Mouse (Mus musculus) hindbrain, embryonic 13.5 days (tissue): Measurements from ENCODE around the gene Eif4e. TPM values are rescaled to one million over a fixed set of nuclear protein-coding genes. Genes with fewer than 3 reads are reported as not detected.

Source experiments
- ATAC-seq: fragments of 200-750 bp; cut with Nextera tagmentation; 2 replicates; pipeline ENCODE4 v1.8.0; 2017; ENCODE audit warnings: moderate TSS enrichment; ENCODE audit not compliant: low FRiP score
- H3K27ac ChIP-seq: fragments of 300-500 bp; sonication (generic); 2 replicates; pipeline ENCODE4 v1.5.1; 2015; ENCODE audit warnings: inconsistent platforms, mild to moderate bottlenecking, moderate library complexity
- H3K27me3 ChIP-seq: fragments of 300-500 bp; sonication (generic); 2 replicates; pipeline ENCODE4 v1.6.1; 2015; ENCODE audit warnings: mild to moderate bottlenecking, inconsistent platforms
- H3K36me3 ChIP-seq: fragments of 300-500 bp; sonication (generic); 2 replicates; pipeline ENCODE4 v1.6.1; 2015; ENCODE audit warnings: mild to moderate bottlenecking, inconsistent platforms
- H3K4me1 ChIP-seq: fragments of 300-500 bp; sonication (generic); replicated peaks from 2 replicates; pipeline ENCODE4 v1.6.1; 2015; ENCODE audit warnings: inconsistent platforms
- H3K4me2 ChIP-seq: fragments of 300-500 bp; sonication (generic); 2 replicates; pipeline ENCODE4 v1.6.1; 2015; ENCODE audit warnings: inconsistent platforms, mild to moderate bottlenecking, moderate library complexity
- H3K4me3 ChIP-seq: fragments of 300-500 bp; sonication (generic); 2 replicates; pipeline ENCODE4 v1.5.1; 2015; ENCODE audit warnings: mild to moderate bottlenecking, inconsistent platforms
- H3K9ac ChIP-seq: fragments of 300-500 bp; sonication (generic); 2 replicates; pipeline ENCODE4 v1.6.1; 2015; ENCODE audit warnings: mild to moderate bottlenecking, inconsistent platforms
- H3K9me3 ChIP-seq: fragments of 300-500 bp; sonication (generic); 2 replicates; pipeline ENCODE4 v1.6.1; 2016; ENCODE audit warnings: inconsistent platforms
- WGBS: fragments of 180-500 bp; shearing (Covaris S2); methylation state at CpG from one replicate; pipeline ENCODE4 v1.1.7; 2015; 5-methylcytosine and 5-hydroxymethylcytosine counted together
- microRNA counts: library from miRNA; unstranded; fragments of <30 nt; microRNA quantifications from one replicate; lab custom pipeline; 2016
- microRNA-seq: library from miRNA; unstranded; fragments of <30 nt; microRNA quantifications from one replicate; pipeline ENCODE4, GENCODE M21; 2016
- polyA plus RNA-seq: library from polyadenylated mRNA; unstranded; fragments of >200 nt; fragmentation: Nextera tagmentation; extraction: Ambion mirVana; gene quantifications from 2 replicates; pipeline ENCODE4 v1.2.1, GENCODE M21; 2015

Eif4e gene
- polyA plus RNA-seq, 1 experiment from 2014 or later: 317 TPM

- no peaks in the 10 kb centered on the region for H3K36me3 ChIP-seq
- H3K4me2 ChIP-seq: no peak overlapping the region
- ATAC-seq: no peak
- no peak overlapping the region for H3K4me3 ChIP-seq
- 83% methylated on average over 7 of the region's 7 CpGs for WGBS
- H3K4me1 ChIP-seq: 0 out of 2 replicates have a peak, but pooled peaks cover 2% of the 10 kb centered on the region
- H3K27me3 ChIP-seq: no peaks in the 10 kb centered on the region
- no peak overlapping the region for H3K27ac ChIP-seq
- no peaks in the 10 kb centered on the region for H3K9me3 ChIP-seq
- no peak overlapping the region for H3K9ac ChIP-seq
These were observed 67.9 kb downstream of the Eif4e start for GRCm38 (mm10) chr3:138593911-138594310.

GRCm38 (mm10) chr3:138601076-138601475 is 75.1 kb downstream of the Eif4e start:
- 77% methylated on average over 4 of the region's 4 CpGs for WGBS

DNA sequence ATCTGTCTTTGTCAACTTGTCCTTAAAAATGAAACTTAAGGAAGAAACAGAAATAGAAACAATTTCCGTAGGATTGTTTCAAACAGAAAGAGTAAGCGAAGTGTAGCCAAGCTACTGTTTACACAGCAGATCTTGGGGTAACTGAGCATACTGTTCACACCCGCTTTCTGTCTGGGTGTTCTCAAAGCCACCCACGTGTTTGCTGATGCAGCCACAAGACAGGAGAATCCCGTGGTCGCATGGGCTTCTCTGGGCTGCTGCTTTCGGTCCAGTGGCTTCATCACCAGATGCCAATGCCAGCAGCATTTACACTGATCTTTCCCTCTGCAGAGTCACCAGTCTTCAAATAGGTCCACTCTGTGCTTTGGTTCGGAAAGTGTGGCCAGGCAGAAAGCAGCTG is 79.2 kb downstream of the Eif4e start:
- 77% methylated on average over 8 of the region's 8 CpGs for WGBS
- Histone ChIP-seq H3K4me2 (no peak overlapping the region), H3K9me3 (no peaks in the 10 kb centered on the region), H3K9ac (no peak overlapping the region), H3K27ac (no peak overlapping the region), H3K4me1 (no peaks in the 10 kb centered on the region), H3K4me3 (no peak overlapping the region), H3K36me3 (no peaks in the 10 kb centered on the region), H3K27me3 (no peaks in the 10 kb centered on the region)
- ATAC-seq: no peak

More at GRCm38 (mm10) chr3:138601076-138601475, 75.1 kb downstream of the Eif4e start:
- Histone ChIP-seq H3K27ac (no peak overlapping the region), H3K9me3 (no peaks in the 10 kb centered on the region), H3K27me3 (no peaks in the 10 kb centered on the region), H3K9ac (no peak overlapping the region), H3K4me3 (no peak overlapping the region), H3K4me2 (no peak overlapping the region), H3K4me1 (no peaks in the 10 kb centered on the region), H3K36me3 (no peaks in the 10 kb centered on the region)
- ATAC-seq: no peak

GRCm38 (mm10) chr3:138608665-138609064 is 82.7 kb downstream of the Eif4e start:
- Histone ChIP-seq H3K4me1 (peaks cover 6% of the 10 kb centered on the region), H3K27ac (no peak overlapping the region), H3K36me3 (no peaks in the 10 kb centered on the region), H3K4me3 (no peak overlapping the region), H3K9me3 (no peaks in the 10 kb centered on the region), H3K4me2 (no peak overlapping the region), H3K27me3 (no peaks in the 10 kb centered on the region), H3K9ac (no peak overlapping the region)
- no peak for ATAC-seq
- WGBS: 80% methylated on average over 5 of the region's 5 CpGs

MicroRNAs within 50 kb of the gene (microRNA counts, 519-probe panel; counts per million panel counts)
- microRNA mmu-miR-1956 (lab: Ali Mortazavi, UCI): 51.3 counts per million

Small RNA genes within 50 kb of the gene (microRNA-seq; reads per million reads assigned to microRNA genes)
- gene Mir1956: not detected

Other genes with a start within 250 kb of the Eif4e start
- gene Adh6a, start 212.9 kb upstream of the Eif4e start, polyA plus RNA-seq: not detected in 2 replicates
- gene Adh6b, start 184.4 kb upstream of the Eif4e start, polyA plus RNA-seq: 0.10 and 0.22 TPM in 2 replicates
- not detected in 2 replicates for gene Adh4, start 110.7 kb upstream of the Eif4e start, polyA plus RNA-seq
- 230 TPM in 2 replicates for gene Adh5, start 83.1 kb upstream of the Eif4e start, polyA plus RNA-seq
- gene Metap1, start 36.7 kb upstream of the Eif4e start, polyA plus RNA-seq: 47.7 and 49.9 TPM in 2 replicates
- 89.1 and 97.0 TPM in 2 replicates for gene Tspan5, start 216.0 kb downstream of the Eif4e start, polyA plus RNA-seq